Mouse (Mus musculus) C2C12 (cell line): ENCODE data around the gene Hist1h1c.

Experiments
- CEBPB ChIP-seq: IDR thresholded peaks from one replicate; pipeline ENCODE4 v1.6.1; 2011; ENCODE audit warnings: low read depth, mild to moderate bottlenecking, control low read depth, moderate library complexity
- CTCF ChIP-seq: IDR thresholded peaks from one replicate; pipeline ENCODE4 v1.5.1; 2011; ENCODE audit not compliant: control insufficient read depth, insufficient read depth, insufficient read length
- FOSL1 ChIP-seq: IDR thresholded peaks from one replicate; pipeline ENCODE4 v1.8.0; 2011; ENCODE audit warnings: mild to moderate bottlenecking, low read length; ENCODE audit not compliant: poor library complexity, insufficient read depth, severe bottlenecking
- MAX ChIP-seq: IDR thresholded peaks from one replicate; pipeline ENCODE4 v1.6.1; 2011; ENCODE audit warnings: mild to moderate bottlenecking, control low read depth
- MYOD1 ChIP-seq: IDR thresholded peaks from one replicate; pipeline ENCODE4 v1.6.1; 2011; ENCODE audit warnings: low read depth; ENCODE audit not compliant: control insufficient read depth, insufficient read length
- MYOG ChIP-seq: IDR thresholded peaks from one replicate; pipeline ENCODE4 v1.6.1; 2011; ENCODE audit not compliant: control insufficient read depth, insufficient read length; ENCODE audit errors: extremely low read depth
- USF1 ChIP-seq: IDR thresholded peaks from one replicate; pipeline ENCODE4 v1.6.1; 2011; ENCODE audit warnings: low read depth, mild to moderate bottlenecking, control low read depth, moderate library complexity

DNA sequence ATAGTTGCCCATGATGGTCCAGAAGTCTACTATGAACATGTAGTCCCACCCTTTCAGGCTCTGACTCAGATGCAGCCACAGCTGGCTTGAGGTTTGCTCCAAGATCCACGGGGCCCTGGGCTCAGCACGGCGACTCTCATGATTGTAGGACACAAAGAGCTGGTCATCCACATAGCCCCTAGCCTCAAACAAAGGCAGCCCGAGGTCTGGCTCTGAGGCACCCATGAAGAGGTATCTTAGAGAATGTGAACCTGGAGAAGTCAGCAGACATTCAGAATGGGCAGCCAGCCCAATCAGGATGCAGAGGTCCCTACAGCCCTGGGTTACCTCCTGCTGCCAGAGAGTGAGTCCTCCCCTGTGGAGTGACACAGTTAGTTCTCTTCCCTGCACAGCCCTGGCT is 30.6 kb upstream of the Hist1h1c start:
- no peak for TF ChIP-seq CTCF
- no peak for TF ChIP-seq FOSL1
- no peak for TF ChIP-seq MAX
- TF ChIP-seq MYOD1 = no peak
- no peak for TF ChIP-seq USF1
- TF ChIP-seq MYOG = no peak
- no peak for TF ChIP-seq CEBPB
